Mouse (Mus musculus) MEL (cell line): ENCODE data around the gene Trim32. TPM values are rescaled to one million over a fixed set of nuclear protein-coding genes. Genes with fewer than 3 reads are reported as not detected.

Experiments
- DNase-seq: peaks from one replicate; pipeline ENCODE4 v3.0.0; 2011; ENCODE audit warnings: low read depth, low spot score
- H3K27ac ChIP-seq: 2 replicates; pipeline ENCODE4 v1.5.1; 2012; ENCODE audit warnings: low read depth, mild to moderate bottlenecking, control low read depth, low read length, moderate library complexity; ENCODE audit not compliant: control insufficient read depth
- H3K27me3 ChIP-seq, 2 experiments: fragments of 150-350 bp in 1 of 2; sonication (generic) in 1 of 2; 2 replicates each; pipeline ENCODE4 v1.6.1; 2012; ENCODE audit warnings: low read length in 2 of 2, mild to moderate bottlenecking in 2 of 2, improper control_type of control experiment in 1 of 2, moderate library complexity in 1 of 2; ENCODE audit not compliant: insufficient read depth in 2 of 2, control insufficient read depth in 1 of 2
- H3K36me3 ChIP-seq, 2 experiments: 2 replicates each; pipeline ENCODE4 v1.6.1; 2012 to 2014; ENCODE audit warnings: low read length in 2 of 2, improper control_type of control experiment in 1 of 2, inconsistent platforms in 1 of 2, mild to moderate bottlenecking in 1 of 2; ENCODE audit not compliant: insufficient read depth in 2 of 2, control insufficient read depth in 1 of 2
- H3K4me1 ChIP-seq, 2 experiments: fragments of 150-350 bp in 1 of 2; sonication (generic) in 1 of 2; 2 replicates each; pipeline ENCODE4 v1.6.1; 2012; ENCODE audit warnings: low read length in 2 of 2, improper control_type of control experiment in 1 of 2, mild to moderate bottlenecking in 1 of 2; ENCODE audit not compliant: insufficient read depth in 2 of 2, control insufficient read depth in 1 of 2
- H3K4me3 ChIP-seq, 2 experiments: fragments of 150-350 bp in 1 of 2; sonication (generic) in 1 of 2; 2 replicates each; pipeline ENCODE4 v1.5.1; 2012; ENCODE audit warnings: low read depth in 2 of 2, low read length in 2 of 2, mild to moderate bottlenecking in 2 of 2, moderate library complexity in 2 of 2, control low read depth in 1 of 2, improper control_type of control experiment in 1 of 2; ENCODE audit not compliant: control insufficient read depth in 1 of 2, insufficient read depth in 1 of 2
- H3K79me2 ChIP-seq: 2 replicates; pipeline ENCODE4 v1.6.1; 2012; ENCODE audit warnings: mild to moderate bottlenecking, low read length, moderate library complexity; ENCODE audit not compliant: control insufficient read depth, poor library complexity, insufficient read depth
- H3K9ac ChIP-seq: 2 replicates; pipeline ENCODE4 v1.6.1; 2012; ENCODE audit warnings: low read depth, mild to moderate bottlenecking, control low read depth, low read length, moderate library complexity; ENCODE audit not compliant: control insufficient read depth, poor library complexity, severe bottlenecking
- H3K9me3 ChIP-seq: fragments of 150-350 bp; sonication (generic); replicated peaks from 2 replicates; pipeline ENCODE4 v1.6.1; 2012; ENCODE audit warnings: mild to moderate bottlenecking, low read length, improper control_type of control experiment, moderate library complexity; ENCODE audit not compliant: insufficient read depth
- BHLHE40 ChIP-seq: IDR thresholded peaks from 2 replicates; pipeline ENCODE4 v1.6.1; 2012; ENCODE audit warnings: low read depth, mild to moderate bottlenecking, inconsistent platforms, low read length, improper control_type of control experiment, borderline replicate concordance
- CHD2 ChIP-seq: IDR thresholded peaks from 2 replicates; pipeline ENCODE4 v1.6.1; 2011; ENCODE audit warnings: low read length, improper control_type of control experiment
- CTCF ChIP-seq, 3 experiments: IDR thresholded peaks in 2 of 3; conservative IDR thresholded peaks in 1 of 3; 2 replicates each; pipeline ENCODE4 v1.5.1; 2011 to 2012; ENCODE audit warnings: low read length in 3 of 3, low read depth in 2 of 3, mild to moderate bottlenecking in 2 of 3, improper control_type of control experiment in 1 of 3, inconsistent platforms in 1 of 3, mixed read lengths in 1 of 3, moderate library complexity in 1 of 3; ENCODE audit not compliant: control insufficient read depth in 1 of 3, insufficient read depth in 1 of 3, poor library complexity in 1 of 3, severe bottlenecking in 1 of 3
- ELF1 ChIP-seq: IDR thresholded peaks from 2 replicates; pipeline ENCODE4 v1.6.1; 2014; ENCODE audit warnings: low read depth, mild to moderate bottlenecking, inconsistent platforms, low read length, improper control_type of control experiment, moderate library complexity
- ETS1 ChIP-seq: IDR thresholded peaks from 2 replicates; pipeline ENCODE4 v1.6.1; 2012; ENCODE audit warnings: low read depth, mild to moderate bottlenecking, inconsistent platforms, low read length, improper control_type of control experiment, moderate library complexity
- GABPA ChIP-seq: IDR thresholded peaks from 2 replicates; pipeline ENCODE4 v1.6.1; 2012; ENCODE audit warnings: low read depth, mild to moderate bottlenecking, inconsistent platforms, low read length, improper control_type of control experiment, moderate library complexity
- HCFC1 ChIP-seq: IDR thresholded peaks from 2 replicates; pipeline ENCODE4 v1.6.1; 2012; ENCODE audit warnings: low read depth, mild to moderate bottlenecking, inconsistent platforms, low read length, improper control_type of control experiment, moderate library complexity
- JUND ChIP-seq: IDR thresholded peaks from 2 replicates; pipeline ENCODE4 v1.6.1; 2011; ENCODE audit warnings: low read depth, mild to moderate bottlenecking, improper control_type of control experiment, low read length
- KAT2A ChIP-seq: conservative IDR thresholded peaks from 2 replicates; pipeline ENCODE4 v1.6.1; 2012; ENCODE audit warnings: low read depth, low read length, improper control_type of control experiment, inconsistent platforms
- MAZ ChIP-seq: IDR thresholded peaks from 2 replicates; pipeline ENCODE4 v1.6.1; 2012; ENCODE audit warnings: low read depth, mild to moderate bottlenecking, inconsistent platforms, low read length, improper control_type of control experiment
- MXI1 ChIP-seq: IDR thresholded peaks from 2 replicates; pipeline ENCODE4 v1.6.1; 2011; ENCODE audit warnings: mild to moderate bottlenecking, low read depth, low read length, improper control_type of control experiment
- MYB ChIP-seq: IDR thresholded peaks from 2 replicates; pipeline ENCODE4 v1.6.1; 2011; ENCODE audit warnings: mild to moderate bottlenecking, low read depth, low read length, improper control_type of control experiment
- MYC ChIP-seq: IDR thresholded peaks from 2 replicates; pipeline ENCODE4 v1.6.1; 2011; ENCODE audit warnings: low read depth, mild to moderate bottlenecking, low read length, improper control_type of control experiment, moderate library complexity
- NRF1 ChIP-seq: IDR thresholded peaks from 2 replicates; pipeline ENCODE4 v1.6.1; 2014; ENCODE audit warnings: low read depth, mild to moderate bottlenecking, inconsistent platforms, low read length, improper control_type of control experiment, moderate library complexity; ENCODE audit not compliant: poor library complexity, insufficient read depth, severe bottlenecking
- POLR2AphosphoS2 ChIP-seq: IDR thresholded peaks from 2 replicates; pipeline ENCODE4 v1.6.1; 2011; ENCODE audit warnings: low read length, improper control_type of control experiment
- RCOR1 ChIP-seq: IDR thresholded peaks from 2 replicates; pipeline ENCODE4 v1.6.1; 2012; ENCODE audit warnings: low read depth, mild to moderate bottlenecking, inconsistent platforms, low read length, improper control_type of control experiment
- SMC3 ChIP-seq: IDR thresholded peaks from 2 replicates; pipeline ENCODE4 v1.6.1; 2011; ENCODE audit warnings: low read depth, low read length, improper control_type of control experiment
- TAL1 ChIP-seq: IDR thresholded peaks from 2 replicates; pipeline ENCODE4 v1.6.1; 2012; ENCODE audit warnings: mild to moderate bottlenecking, inconsistent platforms, low read length, moderate library complexity, mixed read lengths
- TCF12 ChIP-seq: IDR thresholded peaks from 2 replicates; pipeline ENCODE4 v1.6.1; 2014; ENCODE audit warnings: low read depth, mild to moderate bottlenecking, inconsistent platforms, low read length, improper control_type of control experiment, moderate library complexity
- USF1 ChIP-seq: IDR thresholded peaks from 2 replicates; pipeline ENCODE4 v1.6.1; 2014; ENCODE audit warnings: low read depth, mild to moderate bottlenecking, inconsistent platforms, low read length, improper control_type of control experiment, moderate library complexity
- polyA plus RNA-seq, 2 experiments: library from polyadenylated mRNA; stranded (reverse) in 1 of 2; unstranded in 1 of 2; fragments of >175 nt in 1 of 2; fragments of >200 nt in 1 of 2; gene quantifications; 2 replicates each; pipeline versions ENCODE4 v1.2.1 to v1.2.4; 2012; ENCODE audit warnings: low replicate concordance in 2 of 2, low read depth in 1 of 2; ENCODE audit not compliant: insufficient read length in 2 of 2, insufficient read depth in 1 of 2, missing spikeins in 1 of 2
- total RNA-seq: library from RNA; depleted of rRNA; stranded (reverse); fragments of 300-350 nt; gene quantifications from 2 replicates; pipeline ENCODE4 v1.2.3, GENCODE M21; 2012

The Trim32 gene
- total and polyA plus RNA-seq, 3 experiments = 7.9 to 8.7 TPM; not detected in 1

DNA sequence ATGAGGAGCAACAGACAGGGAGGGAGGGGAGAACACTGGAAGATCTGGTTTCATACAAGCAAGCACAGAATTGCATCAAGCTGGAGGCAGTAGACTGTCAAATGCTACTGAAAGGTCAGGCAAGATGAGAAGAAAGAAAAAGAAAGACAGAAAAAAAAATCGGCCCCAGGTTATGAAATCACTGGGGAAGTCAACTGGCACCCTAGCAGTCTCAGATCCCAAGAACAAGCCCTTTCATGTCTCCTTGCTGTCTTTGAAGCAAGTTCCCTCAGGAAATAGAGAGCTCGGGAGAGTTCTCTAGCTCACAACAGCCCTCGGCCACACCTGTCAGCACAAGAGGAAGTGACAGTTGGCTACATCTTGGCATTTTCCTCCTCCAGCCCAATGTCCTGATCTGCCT lies 33.4 kb downstream of the Trim32 start:
- Histone ChIP-seq H3K27me3 (no peaks in the 10 kb centered on the region), H3K9me3 (no peaks in the 10 kb centered on the region), H3K36me3 (no peaks in the 10 kb centered on the region), H3K4me1 (no peaks in the 10 kb centered on the region), H3K27ac (no peak overlapping the region), H3K79me2 (no peaks in the 10 kb centered on the region), H3K4me3 (no peak overlapping the region), H3K9ac (no peak overlapping the region)
- DNase-seq = no peak
- TF ChIP-seq ELF1 (no peak), POLR2AphosphoS2 (no peak), RCOR1 (no peak), ETS1 (no peak), BHLHE40 (no peak), HCFC1 (no peak), MXI1 (no peak), MAZ (no peak), USF1 (no peak), CHD2 (no peak), SMC3 (no peak), MYB (no peak), TAL1 (no peak)

DNA sequence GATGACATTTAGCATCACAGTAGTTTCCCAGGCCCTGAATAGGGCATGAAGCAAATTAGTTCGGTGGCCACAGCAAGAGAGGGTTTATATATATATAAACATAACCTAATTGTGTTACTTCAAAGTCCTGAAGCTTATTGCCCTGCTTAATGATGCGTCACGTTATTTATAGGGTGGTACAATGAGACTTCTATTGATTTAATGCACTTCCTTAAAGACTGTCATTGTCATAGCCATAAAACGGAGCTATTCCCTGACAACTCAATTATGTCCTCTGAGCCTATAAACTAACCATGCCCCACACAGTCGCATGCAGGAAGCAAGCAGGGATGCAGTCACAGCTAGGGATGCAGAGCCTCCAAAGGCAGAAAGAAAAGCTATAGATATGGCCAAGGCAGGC lies 37.8 kb downstream of the Trim32 start:
- Histone ChIP-seq H3K27me3 (no peaks in the 10 kb centered on the region), H3K9me3 (no peaks in the 10 kb centered on the region), H3K4me1 (no peaks in the 10 kb centered on the region), H3K79me2 (no peaks in the 10 kb centered on the region), H3K36me3 (no peaks in the 10 kb centered on the region), H3K9ac (no peak overlapping the region), H3K4me3 (no peak overlapping the region), H3K27ac (no peak overlapping the region)
- DNase-seq = no peak
- TF ChIP-seq MYC (no peak), GABPA (no peak), SMC3 (no peak), KAT2A (no peak), NRF1 (no peak), JUND (no peak), USF1 (no peak), TCF12 (no peak), CTCF (IDR thresholded peaks at IDR 0.05 in 2 of 3, conservative IDR thresholded peaks at IDR 0.05 in 1 of 3; ENCODE audit: control insufficient read depth in 1 of 3, insufficient read depth in 1 of 3, low read depth in 2 of 3, low read length in 3 of 3, poor library complexity in 1 of 3, severe bottlenecking in 1 of 3) (no peak), ETS1 (no peak), MYB (no peak)
